Mouse (Mus musculus) spleen, adult 2 months (tissue): Measurements from ENCODE around the gene Slc25a28.

Source experiments
- CTCF ChIP-seq: fragments of 200-500 bp; IDR thresholded peaks from 2 replicates; pipeline ENCODE4 v1.5.1; 2011; ENCODE audit warnings: mild to moderate bottlenecking, inconsistent platforms; ENCODE audit not compliant: insufficient read depth, insufficient read length, insufficient replicate concordance; ENCODE audit errors: extremely low read depth
- POLR2A ChIP-seq: fragments of 200-500 bp; IDR thresholded peaks from 2 replicates; pipeline ENCODE4 v1.6.1; 2011; ENCODE audit warnings: low read depth, low read length, inconsistent platforms

- TF ChIP-seq POLR2A: no peak
- TF ChIP-seq CTCF: no peak
Observed at GRCm38 (mm10) chr19:43617761-43618349, 56.8 kb downstream of the Slc25a28 start.
